Mouse (Mus musculus): ENCODE data around the gene Gm44. TPM values are rescaled to one million over a fixed set of nuclear protein-coding genes. Genes with fewer than 3 reads are reported as not detected.

Gm44 gene
- polyA plus RNA-seq (2014; fragmentation: Illumina TruSeq; extraction: RNeasy Lipid Tissue Mini Kit (QIAGEN cat#74804); ENCODE audit: low read depth, low replicate concordance), result not detected

GRCm38 (mm10) chrX:90891842-90892241 is at the start of gene Gm44:
Gene Gm44 (plus strand): TSS chrX:90892142.

